ENCODE assay signal across 8 mouse cellular contexts in the genomic region with DNA sequence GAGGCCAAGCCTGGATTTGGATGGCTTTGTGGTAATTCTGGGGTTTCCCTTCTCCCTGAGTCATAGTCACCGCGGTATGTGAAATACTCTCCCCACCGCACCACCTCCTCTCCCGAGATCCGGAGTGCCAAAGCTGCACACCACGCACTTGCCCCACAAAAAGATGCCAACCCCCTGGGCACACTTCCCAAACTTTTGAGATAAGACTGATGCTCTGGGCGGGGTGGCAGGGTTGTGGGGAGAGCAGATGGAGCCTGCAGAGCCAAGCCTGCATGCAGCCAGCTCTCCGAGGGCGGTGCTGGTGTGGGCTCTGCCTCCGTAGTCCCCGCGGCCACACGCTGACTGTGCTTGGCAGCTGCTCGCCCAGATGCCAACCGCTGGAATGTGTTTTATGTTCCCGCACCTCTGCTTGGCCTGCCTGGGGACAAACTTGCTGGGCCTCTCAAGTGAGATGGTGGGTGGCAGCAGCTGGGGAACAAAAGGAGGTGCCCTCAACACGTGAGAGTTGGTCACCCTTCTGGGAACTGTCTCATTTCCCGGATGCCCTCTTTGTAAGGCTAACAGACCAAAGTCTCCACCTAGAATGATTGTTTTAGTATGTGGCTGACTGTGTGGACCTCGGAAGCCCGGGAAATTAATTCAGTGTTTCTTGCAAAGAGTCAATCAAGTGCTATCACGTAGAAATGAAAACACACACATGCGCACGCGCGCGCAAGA.
A peak's percentile ranks its signal among the peaks of the same experiment; 100 is the strongest.
DNase-seq lines count a peak whose midpoint lies in the region; ATAC-seq and TF ChIP-seq lines count a peak whose summit lies in the region.
"Not testable (repeated sequence)": the region's sequence is repeated elsewhere in the genome, so short reads cannot be mapped to it uniquely, and the experiment has no call there.

No protein-coding gene starts in this region.

- not testable (repeated sequence) for H3K4me1 ChIP-seq in intestine, embryonic 14.5 days (replicated peaks; ENCODE audit: control insufficient read depth, insufficient read depth, low read length)

- H3K27ac ChIP-seq in intestine, embryonic 14.5 days (ENCODE audit: low read depth): not testable (repeated sequence)

- in situ Hi-C loops in Patski (cut with MboI; ENCODE audit: low pct_unique_long_range_greater_than_20kb): loop anchor here (5.0 to 10.0 kb wide), 2 partner anchors 172 to 350 kb away; no protein-coding TSS in a partner anchor

- H3K36me3 ChIP-seq in intestine, embryonic 14.5 days (ENCODE audit: control insufficient read depth, insufficient read depth, low read length): not testable (repeated sequence)

- 27% methylated on average over 26 of the region's 26 CpGs for WGBS in intestine, embryonic 14.5 days

- H3K9me3 ChIP-seq in intestine, embryonic 14.5 days (ENCODE audit: control insufficient read depth, low read length): not testable (repeated sequence)

- TF ChIP-seq CTCF in Patski (IDR thresholded peaks at IDR 0.05): not testable (repeated sequence)

- H3K4me3 ChIP-seq in intestine, embryonic 14.5 days (ENCODE audit: low read depth, low read length): peak overlapping the region; percentile 22; the same call in 1 of the 2 replicates

- CTCF ChIA-PET in Patski (lab: Charles Lee): not testable (repeated sequence)

- not testable (repeated sequence) for H3K27me3 ChIP-seq in Patski; intestine, embryonic 14.5 days (replicated peaks; ENCODE audit: control insufficient read depth, insufficient read depth, low read length)

- intact Hi-C loops in left cerebral cortex, postnatal 10 days (cut with DNase I): loop anchor here (5.0 to 10.0 kb wide), 2 partner anchors 192 to 365 kb away; partner anchors contain the start of gene Cdk6

- peak; percentile 90 for DNase-seq in Patski (ENCODE audit: low read depth, low spot score)
- peak; percentile 66 for DNase-seq in embryo, embryonic 9.5 days (ENCODE audit: extremely low spot score)
- peak; percentile 13 for DNase-seq in gonadal fat pad, adult 2 months (ENCODE audit: low read depth)
- DNase-seq in intestine, embryonic 14.5 days (ENCODE audit: low spot score): peak; percentile 70
- DNase-seq in left cerebral cortex, postnatal 10 days (ENCODE audit: extremely low spot score in 1 of 2, low spot score in 2 of 2): peak; percentile 36 to 75
- DNase-seq in retina, embryonic 14.5 days (ENCODE audit: low spot score): peak; percentile 53
- DNase-seq in urinary bladder, adult 2 months (ENCODE audit: low spot score): peak; percentile 27

- peak; percentile 98 for ATAC-seq in Patski
- ATAC-seq in intestine, embryonic 14.5 days (replicated peaks; ENCODE audit: low FRiP score, low TSS enrichment, low read depth): 0 out of 2 replicates have a peak, but pooled peaks have one; percentile 27
- peak; percentile 95 for ATAC-seq in megakaryocyte, adult 5-6 weeks (ENCODE audit: poor library complexity, severe bottlenecking)

- H3K4me2 ChIP-seq in intestine, embryonic 14.5 days (ENCODE audit: low read length): peak overlapping the region; percentile 50

- POLR2A ChIA-PET in Patski (lab: Charles Lee): interaction anchor here (0.6 kb wide), 1 partner anchor 386 kb away, joined by 4 read pairs; no protein-coding TSS in a partner anchor

- H3K9ac ChIP-seq in intestine, embryonic 14.5 days (ENCODE audit: low read length): not testable (repeated sequence)

Comparison
In these comparisons a context has a peak if more than half of its experiments do, and no peak if none do; other contexts are left out.
1. ATAC-seq: peak in every context shown above with its lines; median percentile 98 in Patski; 95 in megakaryocyte, adult 5-6 weeks; 27 in intestine, embryonic 14.5 days.
2. DNase-seq: peak in every context shown above with its lines; median percentile 90 in Patski; 70 in intestine, embryonic 14.5 days; 66 in embryo, embryonic 9.5 days; 56 in left cerebral cortex, postnatal 10 days; 53 in retina, embryonic 14.5 days; 27 in urinary bladder, adult 2 months; 13 in gonadal fat pad, adult 2 months.